Mouse (Mus musculus) hindbrain, embryonic 14.5 days (tissue): ENCODE measurements at regions not wholly inside any gene's neighbourhood (a gene's known extent, or its start where the extent isn't known, plus 50 kb on each side); places are given as distances from the start of the nearest gene placed in this dataset.

Experiments used
- ATAC-seq: fragments of 200-750 bp; cut with Nextera tagmentation; 2 replicates; pipeline ENCODE4 v1.8.0; 2017; ENCODE audit warnings: moderate number of reproducible peaks, mild to moderate bottlenecking, moderate TSS enrichment, moderate library complexity; ENCODE audit not compliant: low FRiP score
- DNase-seq: peaks from one replicate; pipeline ENCODE4 v3.0.0-alpha.2; 2015; ENCODE audit warnings: low spot score
- H3K27ac ChIP-seq: fragments of 300-500 bp; sonication (generic); 2 replicates; pipeline ENCODE4 v1.5.1; 2014; ENCODE audit warnings: mild to moderate bottlenecking, moderate library complexity
- H3K27me3 ChIP-seq: fragments of 300-500 bp; sonication (generic); 2 replicates; pipeline ENCODE4 v1.6.1; 2014; ENCODE audit warnings: mild to moderate bottlenecking, low read length, mixed read lengths; ENCODE audit not compliant: control insufficient read depth, insufficient read depth
- H3K36me3 ChIP-seq: fragments of 300-500 bp; sonication (generic); replicated peaks from 2 replicates; pipeline ENCODE4 v1.6.1; 2014; ENCODE audit not compliant: control insufficient read depth, insufficient read depth
- H3K4me1 ChIP-seq: fragments of 300-500 bp; sonication (generic); replicated peaks from 2 replicates; pipeline ENCODE4 v1.6.1; 2014; ENCODE audit warnings: antibody characterized with exemption, low read length, mixed read lengths; ENCODE audit not compliant: control insufficient read depth, insufficient read depth
- H3K4me2 ChIP-seq: fragments of 300-500 bp; sonication (generic); replicated peaks from 2 replicates; pipeline ENCODE4 v1.6.1; 2014; ENCODE audit warnings: mild to moderate bottlenecking, moderate library complexity
- H3K4me3 ChIP-seq: fragments of 300-500 bp; sonication (generic); replicated peaks from 2 replicates; pipeline ENCODE4 v1.5.1; 2014; ENCODE audit warnings: mild to moderate bottlenecking, low read length
- H3K9ac ChIP-seq: fragments of 300-500 bp; sonication (generic); 2 replicates; pipeline ENCODE4 v1.6.1; 2014
- H3K9me3 ChIP-seq: fragments of 300-500 bp; sonication (generic); 2 replicates; pipeline ENCODE4 v1.6.1; 2016; ENCODE audit warnings: low read length; ENCODE audit not compliant: control insufficient read depth
- WGBS: fragments of 180-500 bp; shearing (Covaris S2); extraction: QIAGEN DNeasy Blood & Tissue Kit; methylation state at CpG from one replicate; pipeline ENCODE4 v1.1.7; 2014; 5-methylcytosine and 5-hydroxymethylcytosine counted together

- Histone ChIP-seq H3K27ac (no peak overlapping the region), H3K27me3 (no peaks in the 10 kb centered on the region), H3K4me3 (no peak overlapping the region), H3K9me3 (no peaks in the 10 kb centered on the region), H3K4me1 (no peaks in the 10 kb centered on the region), H3K36me3 (no peaks in the 10 kb centered on the region), H3K9ac (no peak overlapping the region), H3K4me2 (no peak overlapping the region)
- WGBS: 84% methylated on average over 7 of the region's 7 CpGs
- ATAC-seq (no peak), DNase-seq (no peak)
Measured at GRCm38 (mm10) chr12:5793051-5793450, 417.6 kb upstream of the Klhl29 start.

DNA sequence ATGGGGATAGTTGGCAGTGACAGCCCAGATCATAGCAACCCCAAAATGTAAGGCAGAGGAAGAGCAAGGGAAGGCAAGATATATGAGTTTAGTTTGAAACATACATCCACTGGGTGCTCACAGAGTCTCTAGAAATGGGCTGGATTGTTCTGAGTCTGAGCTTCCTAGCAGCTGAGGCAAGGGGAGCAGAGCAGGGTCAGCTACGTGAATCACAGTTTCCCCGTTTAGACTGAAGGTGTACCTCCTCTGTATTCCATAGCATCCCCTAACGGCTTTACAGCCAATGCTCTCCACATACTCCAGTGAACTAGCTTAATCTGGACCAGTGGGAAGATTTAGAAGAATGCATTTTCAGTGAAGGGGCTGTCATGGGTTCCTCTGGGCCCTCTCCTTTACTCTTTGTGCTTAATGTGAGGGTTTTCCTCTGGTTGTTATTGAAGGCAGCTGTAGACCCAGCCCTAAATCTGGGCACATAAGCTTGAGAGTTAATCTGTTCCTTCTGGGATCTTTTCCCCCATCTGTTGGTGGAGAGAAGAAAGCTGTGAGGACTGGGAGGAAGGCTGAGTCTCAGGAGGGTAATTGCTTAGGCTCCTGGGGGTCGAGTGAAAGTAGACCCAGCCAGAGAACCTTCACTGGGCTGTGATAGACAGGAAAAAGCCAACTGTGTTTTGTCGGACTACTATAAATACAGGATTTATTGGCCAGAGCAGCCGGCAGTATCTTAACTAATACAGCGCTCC is 411.8 kb upstream of the Klhl29 start:
- no peaks in the 10 kb centered on the region for H3K9me3 ChIP-seq
- H3K27ac ChIP-seq: no peak overlapping the region
- H3K9ac ChIP-seq: no peak overlapping the region
- H3K4me3 ChIP-seq: no peak overlapping the region
- DNase-seq: no peak
- 77% methylated on average over 7 of the region's 7 CpGs for WGBS
- H3K4me1 ChIP-seq: no peaks in the 10 kb centered on the region
- no peaks in the 10 kb centered on the region for H3K36me3 ChIP-seq
- H3K4me2 ChIP-seq: no peak overlapping the region
- no peaks in the 10 kb centered on the region for H3K27me3 ChIP-seq
- no peak for ATAC-seq

DNA sequence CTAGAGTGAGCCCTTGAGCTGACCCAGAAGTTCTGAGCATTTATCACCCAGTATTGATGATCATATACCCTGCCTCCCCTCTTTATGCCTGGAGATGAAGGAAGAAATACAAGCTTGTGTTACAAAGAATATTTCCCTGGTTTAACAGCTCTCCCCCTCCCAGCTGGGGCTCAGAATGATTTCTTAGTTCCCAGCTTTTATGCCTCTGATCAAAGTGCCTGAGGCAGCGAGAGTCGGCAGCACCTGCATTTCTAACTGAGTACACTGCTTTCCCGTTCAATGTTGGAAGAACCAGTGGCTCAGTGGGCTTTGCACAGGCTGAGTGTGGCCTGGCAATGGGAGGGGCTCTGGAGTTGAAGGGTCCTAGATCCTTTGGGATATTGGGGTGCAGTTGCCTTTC is 405.8 kb upstream of the Klhl29 start:
- H3K36me3 ChIP-seq: no peaks in the 10 kb centered on the region
- no peaks in the 10 kb centered on the region for H3K27me3 ChIP-seq
- H3K9me3 ChIP-seq: no peaks in the 10 kb centered on the region
- no peak overlapping the region for H3K4me3 ChIP-seq
- no peak overlapping the region for H3K9ac ChIP-seq
- DNase-seq (no peak), ATAC-seq (no peak)
- 65% methylated on average over 3 of the region's 3 CpGs for WGBS
- H3K27ac ChIP-seq: no peak overlapping the region
- no peak overlapping the region for H3K4me2 ChIP-seq
- 0 out of 2 replicates have a peak, but pooled peaks cover 3% of the 10 kb centered on the region for H3K4me1 ChIP-seq

GRCm38 (mm10) chr12:5777556-5777955 is 402.1 kb upstream of the Klhl29 start:
- Histone ChIP-seq H3K9me3 (no peaks in the 10 kb centered on the region), H3K36me3 (no peaks in the 10 kb centered on the region), H3K9ac (no peak overlapping the region), H3K4me2 (no peak overlapping the region), H3K27me3 (no peaks in the 10 kb centered on the region), H3K27ac (no peak overlapping the region), H3K4me1 (0 out of 2 replicates have a peak, but pooled peaks cover 3% of the 10 kb centered on the region), H3K4me3 (no peak overlapping the region)
- no peak for DNase-seq
- ATAC-seq: no peak

DNA sequence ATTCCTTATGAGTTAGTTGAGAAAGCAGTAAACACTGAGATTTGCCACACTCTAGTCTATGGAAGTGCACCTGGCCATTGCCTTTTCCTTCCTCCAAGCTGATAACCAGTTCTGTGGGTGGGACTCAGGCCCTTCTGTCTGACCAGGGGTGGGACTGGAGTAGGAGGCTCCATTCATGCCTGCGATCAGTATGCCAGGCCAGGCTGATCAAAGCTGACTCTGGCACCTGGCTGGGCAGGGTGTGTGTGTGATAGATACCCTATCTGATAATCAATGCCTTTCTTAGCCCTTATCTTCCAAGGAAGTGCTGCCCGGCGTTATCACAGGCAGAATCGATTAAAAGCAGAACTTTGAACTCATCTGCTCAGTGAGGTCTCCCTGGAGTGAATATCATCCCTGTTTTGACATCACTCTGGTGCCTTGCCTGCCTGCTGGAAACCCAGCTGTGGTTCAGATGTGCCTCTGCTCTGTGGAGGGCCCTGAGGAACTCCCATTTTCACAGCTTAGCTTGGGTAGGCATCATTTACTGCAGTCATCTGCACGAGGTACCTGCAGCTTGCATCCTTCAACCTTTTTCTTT is 396.0 kb upstream of the Klhl29 start:
- no peak overlapping the region for H3K9ac ChIP-seq
- H3K9me3 ChIP-seq: no peaks in the 10 kb centered on the region
- no peaks in the 10 kb centered on the region for H3K27me3 ChIP-seq
- 72% methylated on average over 5 of the region's 5 CpGs for WGBS
- no peaks in the 10 kb centered on the region for H3K36me3 ChIP-seq
- no peak overlapping the region for H3K4me3 ChIP-seq
- ATAC-seq (no peak), DNase-seq (no peak)
- H3K4me1 ChIP-seq: no peaks in the 10 kb centered on the region
- H3K27ac ChIP-seq: no peak overlapping the region
- no peak overlapping the region for H3K4me2 ChIP-seq

- H3K9me3 ChIP-seq: no peaks in the 10 kb centered on the region
- H3K27ac ChIP-seq: no peak overlapping the region
- DNase-seq (no peak), ATAC-seq (no peak)
- WGBS: 78% methylated on average over 2 of the region's 2 CpGs
- no peak overlapping the region for H3K9ac ChIP-seq
- H3K4me3 ChIP-seq: no peak overlapping the region
- H3K36me3 ChIP-seq: no peaks in the 10 kb centered on the region
- no peaks in the 10 kb centered on the region for H3K27me3 ChIP-seq
- no peaks in the 10 kb centered on the region for H3K4me1 ChIP-seq
- no peak overlapping the region for H3K4me2 ChIP-seq
Measured at GRCm38 (mm10) chr12:5770531-5770930, 395.0 kb upstream of the Klhl29 start.

DNA sequence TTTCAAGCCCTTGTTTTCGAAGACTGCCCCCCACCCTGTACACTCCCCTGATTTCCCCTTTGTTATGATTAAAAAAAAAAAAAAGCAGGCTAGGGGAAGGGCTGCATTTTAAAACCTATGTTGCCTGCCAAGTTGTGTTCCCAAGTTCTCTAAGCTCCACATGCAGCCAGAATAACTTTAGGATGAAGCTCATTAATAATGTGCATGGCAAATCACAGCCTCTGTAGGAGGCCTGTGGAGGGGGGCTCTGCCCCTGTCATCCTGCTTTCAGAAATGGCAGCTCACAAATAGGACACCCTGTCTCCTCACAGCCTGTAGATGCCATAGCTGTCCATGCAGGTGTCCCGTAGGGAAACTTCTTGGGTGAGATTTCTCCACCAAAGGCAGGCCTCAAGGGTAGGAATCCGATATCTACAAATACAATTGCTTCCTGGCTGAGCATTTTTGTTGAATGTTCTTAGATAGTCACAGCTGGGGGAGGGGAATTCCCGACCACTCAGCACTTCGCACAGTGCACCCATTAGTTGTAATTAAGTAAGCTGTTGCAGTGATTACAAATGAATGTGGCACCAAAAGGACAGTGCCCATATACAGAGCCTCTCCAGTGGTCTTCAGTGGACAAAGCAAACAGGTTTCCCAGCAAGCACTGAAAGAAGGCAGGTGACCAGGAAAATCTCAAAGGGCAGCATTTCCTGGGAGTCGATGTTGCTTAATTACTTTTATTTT is 389.1 kb upstream of the Klhl29 start:
- H3K4me1 ChIP-seq: peaks cover 12% of the 10 kb centered on the region; the same call in 1 of the 2 replicates
- no peak for DNase-seq
- H3K27ac ChIP-seq: no peak overlapping the region
- H3K9me3 ChIP-seq: no peaks in the 10 kb centered on the region
- no peak overlapping the region for H3K4me3 ChIP-seq
- WGBS: 30% methylated on average over 6 of the region's 6 CpGs
- no peak overlapping the region for H3K9ac ChIP-seq
- no peaks in the 10 kb centered on the region for H3K27me3 ChIP-seq
- H3K4me2 ChIP-seq: no peak overlapping the region
- no peaks in the 10 kb centered on the region for H3K36me3 ChIP-seq
- ATAC-seq: peak; percentile 88

DNA sequence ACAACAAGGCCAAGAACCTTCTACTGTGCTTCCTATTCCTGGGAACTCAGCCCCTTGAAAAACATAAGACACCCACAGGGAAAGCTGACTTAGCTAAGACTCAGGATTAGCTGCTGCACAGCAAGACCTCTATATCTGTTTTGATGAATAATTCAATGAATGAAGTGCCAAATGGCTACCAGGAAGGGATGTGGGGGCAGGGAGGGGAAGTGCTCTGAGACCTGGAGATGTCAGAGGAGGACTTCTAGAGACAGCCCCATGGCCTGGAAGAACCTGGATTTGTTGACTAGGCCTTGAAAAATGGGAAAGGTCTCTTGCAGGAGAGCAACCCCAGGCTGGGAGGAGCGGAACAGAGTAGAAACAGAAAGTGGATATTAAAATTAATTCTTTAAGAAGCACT is 388.5 kb upstream of the Klhl29 start:
- H3K36me3 ChIP-seq: no peaks in the 10 kb centered on the region
- no peak overlapping the region for H3K4me2 ChIP-seq
- H3K27ac ChIP-seq: no peak overlapping the region
- 86% methylated on average over 1 of the region's 1 CpGs for WGBS
- no peak for DNase-seq
- no peak overlapping the region for H3K9ac ChIP-seq
- ATAC-seq: peak; percentile 71; the same call in 1 of the 2 replicates
- H3K4me1 ChIP-seq: peaks cover 12% of the 10 kb centered on the region; the same call in 1 of the 2 replicates
- H3K9me3 ChIP-seq: no peaks in the 10 kb centered on the region
- no peaks in the 10 kb centered on the region for H3K27me3 ChIP-seq
- no peak overlapping the region for H3K4me3 ChIP-seq

GRCm38 (mm10) chr12:5762306-5762927 is 386.9 kb upstream of the Klhl29 start:
- H3K36me3 ChIP-seq: no peaks in the 10 kb centered on the region
- 83% methylated on average over 6 of the region's 6 CpGs for WGBS

More at GRCm38 (mm10) chr12:5762306-5762927, 386.9 kb upstream of the Klhl29 start:
- ATAC-seq (no peak), DNase-seq (no peak)
- Histone ChIP-seq H3K27ac (no peak overlapping the region), H3K9me3 (no peaks in the 10 kb centered on the region), H3K4me1 (peaks cover 12% of the 10 kb centered on the region; the same call in 1 of the 2 replicates), H3K27me3 (no peaks in the 10 kb centered on the region), H3K4me2 (no peak overlapping the region), H3K9ac (no peak overlapping the region), H3K4me3 (no peak overlapping the region)
